Mouse (Mus musculus) granulocyte monocyte progenitor cell, adult 5-6 weeks (primary cell): ENCODE data around the gene Wwc2. TPM values are rescaled to one million over a fixed set of nuclear protein-coding genes. Genes with fewer than 3 reads are reported as not detected.
A peak's percentile ranks its signal among the peaks of the same experiment; 100 is the strongest.

Experiments
- ATAC-seq: replicated peaks from 2 replicates; pipeline ENCODE4 v1.8.0; 2016; ENCODE audit warnings: mild to moderate bottlenecking, moderate TSS enrichment, inconsistent platforms; ENCODE audit not compliant: poor library complexity, severe bottlenecking
- total RNA-seq, 2 experiments: library from RNA; stranded (forward) in 1 of 2; stranded (reverse) in 1 of 2; fragments of 200-712, 200-1000 nt in 1 of 2; fragments of >200 nt in 1 of 2; fragmentation: Nextera tagmentation in 1 of 2; gene quantifications; 2 replicates each; pipeline ENCODE4 v1.2.3; 2014 to 2017

Wwc2 gene
- total RNA-seq, 2 experiments from 2014 or later: 4.2 to 6.7 TPM

DNA sequence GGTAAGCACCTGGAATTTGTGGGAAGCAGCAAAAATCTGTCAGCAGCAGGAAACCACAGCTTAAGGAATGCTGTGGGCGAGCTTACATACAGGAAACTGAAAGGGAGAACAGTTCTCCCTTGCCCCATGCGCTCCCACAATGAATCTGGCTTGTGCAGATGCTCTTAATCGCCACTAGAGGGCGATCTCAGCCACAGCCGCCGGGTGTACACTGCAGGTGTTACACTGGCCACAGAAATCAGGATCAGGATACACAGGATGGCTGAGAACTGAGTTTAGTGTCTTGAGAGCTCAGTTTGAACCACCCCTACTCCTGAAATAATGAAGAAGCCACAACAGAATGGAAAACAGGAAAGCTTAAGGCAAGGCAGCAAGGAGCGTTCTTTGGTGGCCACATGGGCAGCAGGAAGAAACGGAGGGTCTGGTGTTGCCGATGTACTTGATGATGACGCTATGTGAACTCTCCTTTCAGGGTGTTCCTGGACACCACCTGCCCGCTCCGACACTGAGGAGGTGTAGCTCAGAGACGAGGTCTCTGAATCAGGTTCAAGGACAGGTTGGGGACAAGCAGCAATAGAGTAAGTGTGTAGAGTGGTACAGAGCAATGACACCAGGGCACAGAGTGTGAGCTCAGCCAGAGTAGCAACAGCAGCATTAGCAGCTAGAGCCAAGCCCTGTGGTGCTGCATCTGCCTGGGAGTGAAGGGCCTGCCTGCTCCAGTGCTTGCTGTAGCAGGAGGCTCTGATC, 118.2 kb downstream of the Wwc2 start:
- ATAC-seq: peak; percentile 89

DNA sequence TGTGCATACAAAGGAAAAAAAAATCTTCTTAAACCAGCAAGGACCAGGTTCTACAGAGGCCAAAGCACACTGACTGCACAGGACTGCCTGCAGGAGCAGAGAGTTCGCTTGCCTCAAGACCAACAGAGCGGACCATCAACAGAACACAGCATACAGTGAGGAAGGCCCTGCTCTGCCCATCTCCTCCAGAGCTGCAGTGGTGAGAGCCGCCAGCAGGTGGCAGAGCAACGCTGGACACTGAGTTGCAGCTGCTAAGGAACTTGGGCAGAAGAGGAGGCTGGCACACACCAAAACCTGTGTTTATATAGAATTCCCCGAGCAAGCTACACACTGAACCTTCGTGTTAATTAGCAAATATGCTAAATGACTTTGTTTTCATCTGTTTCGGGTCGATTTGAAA, 123.7 kb downstream of the Wwc2 start:
- peak; percentile 95 for ATAC-seq

DNA sequence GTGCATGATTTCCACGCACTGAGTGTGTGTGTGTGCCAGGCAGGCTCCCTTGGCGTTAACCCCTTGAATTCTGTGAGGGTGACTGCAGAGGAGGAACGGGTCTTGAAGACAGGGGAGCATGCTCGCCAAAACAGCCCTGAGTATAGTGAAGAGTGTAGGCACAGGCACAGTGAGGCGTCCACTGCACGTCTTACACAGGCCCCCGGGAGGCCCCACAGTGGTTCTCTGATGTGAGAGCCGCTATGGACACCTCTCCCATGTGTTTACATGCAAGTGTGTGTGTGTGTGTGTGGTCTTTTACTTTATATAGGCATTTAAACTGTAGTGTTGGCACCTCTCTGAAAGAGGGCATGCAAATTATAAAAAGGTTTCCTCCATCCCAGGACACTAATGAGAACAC, 124.2 kb downstream of the Wwc2 start:
- ATAC-seq: no peak

DNA sequence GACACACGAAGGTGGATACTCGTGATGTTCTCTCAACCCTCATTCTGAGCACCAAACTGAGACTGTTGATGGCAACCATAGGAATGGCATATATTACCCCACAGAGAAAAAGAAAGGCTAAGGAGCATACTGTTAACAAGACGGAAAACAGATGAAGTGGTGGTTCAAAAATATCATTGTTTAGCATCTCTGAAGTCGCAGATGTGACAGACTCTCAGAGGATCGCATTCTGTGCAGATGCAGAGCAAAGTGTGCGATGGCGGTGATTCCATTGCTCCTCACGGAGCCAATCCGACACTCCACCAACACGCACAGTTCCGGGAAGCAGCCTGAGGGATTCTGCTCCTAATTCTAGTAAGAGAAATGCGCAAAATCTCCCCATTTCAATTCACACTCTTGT, 131.5 kb downstream of the Wwc2 start:
- no peak for ATAC-seq

DNA sequence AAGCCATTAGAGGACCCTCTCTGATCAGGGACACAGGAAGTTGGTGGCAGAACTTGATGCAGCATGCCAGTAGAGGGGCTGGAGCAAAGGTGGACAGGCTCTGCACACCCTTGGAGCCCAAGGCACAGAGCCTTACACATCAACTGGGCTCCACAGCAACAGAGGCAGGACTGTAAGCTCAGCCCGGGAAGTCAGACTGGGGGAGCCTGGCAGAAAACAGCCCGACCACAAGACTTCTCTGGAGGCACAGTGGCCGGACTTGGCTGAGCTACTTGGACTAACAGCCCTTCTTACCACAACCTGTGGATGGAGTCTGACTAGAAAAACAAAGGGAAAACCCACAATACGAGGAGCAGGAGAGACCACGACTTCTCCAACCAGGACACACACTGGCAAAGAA, 137.4 kb downstream of the Wwc2 start:
- no peak for ATAC-seq

DNA sequence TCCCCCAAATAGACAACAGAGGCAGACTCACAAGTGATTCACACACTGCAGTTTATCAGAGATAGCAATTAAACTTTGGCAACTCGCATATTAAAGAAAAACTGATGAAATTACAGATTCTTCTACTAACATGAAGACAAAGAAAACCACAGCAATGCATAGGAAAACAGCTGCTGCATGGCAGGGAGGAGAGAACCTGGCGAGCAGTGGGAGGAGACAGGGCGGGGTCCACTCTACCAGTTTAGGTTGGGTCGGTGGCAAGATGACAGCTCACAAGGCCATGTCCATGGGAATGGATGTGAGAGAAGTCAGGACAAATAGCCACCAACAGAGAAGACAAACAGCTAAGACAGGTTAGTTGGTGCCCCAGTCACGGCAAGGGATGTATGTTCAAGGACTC, 138.0 kb downstream of the Wwc2 start:
- ATAC-seq: no peak

DNA sequence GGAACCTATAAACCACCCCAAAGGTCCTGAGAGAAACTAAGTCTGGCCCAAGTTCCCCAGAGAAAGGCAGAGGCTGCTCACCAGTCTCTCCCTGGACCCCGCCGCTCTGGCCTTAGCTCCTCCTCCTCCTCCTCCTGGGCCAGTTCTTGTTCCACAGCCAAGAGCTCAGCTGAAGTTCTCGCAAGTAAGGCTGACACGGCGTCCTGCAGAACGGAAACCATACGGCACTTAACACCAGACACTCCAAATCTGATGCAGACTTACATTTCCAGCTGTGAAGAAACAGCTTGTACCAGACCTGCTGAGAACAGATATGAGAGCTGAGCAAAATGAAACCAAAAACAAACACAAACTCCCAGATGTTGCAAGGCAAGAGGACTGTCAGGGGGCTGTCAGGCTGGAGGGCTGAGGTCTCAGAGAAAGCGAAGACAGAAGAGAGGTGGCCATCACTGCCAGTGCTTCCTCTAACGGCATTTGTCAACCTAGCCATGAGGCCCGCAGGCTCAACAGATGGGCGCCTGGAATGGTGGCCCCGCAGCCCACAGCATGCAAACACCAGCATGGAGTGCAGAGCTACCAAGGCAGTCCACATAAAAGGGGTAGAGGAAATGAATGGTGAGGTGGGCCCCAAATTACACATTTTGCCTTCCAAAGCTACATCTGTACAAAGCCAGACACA, 138.8 kb downstream of the Wwc2 start:
- ATAC-seq: peak; percentile 79

DNA sequence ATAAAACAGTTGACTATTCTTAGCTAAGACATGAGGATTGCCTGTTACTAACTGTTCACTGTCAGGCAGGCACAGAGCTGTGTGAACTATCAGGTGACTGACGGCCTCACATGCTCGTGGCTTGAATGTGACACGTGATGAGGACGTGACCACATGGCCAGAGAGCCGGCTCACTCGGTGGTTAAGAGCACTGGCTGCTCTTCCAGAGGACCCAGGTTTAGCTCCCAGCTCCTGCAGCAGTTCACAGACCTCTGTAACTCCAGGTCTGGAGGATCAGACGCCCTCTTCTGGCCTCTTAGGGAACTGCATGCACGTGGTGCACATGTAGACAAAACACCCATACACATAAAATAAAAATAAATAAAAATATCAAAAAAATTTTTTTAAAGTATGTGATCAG, 140.9 kb downstream of the Wwc2 start:
- no peak for ATAC-seq

DNA sequence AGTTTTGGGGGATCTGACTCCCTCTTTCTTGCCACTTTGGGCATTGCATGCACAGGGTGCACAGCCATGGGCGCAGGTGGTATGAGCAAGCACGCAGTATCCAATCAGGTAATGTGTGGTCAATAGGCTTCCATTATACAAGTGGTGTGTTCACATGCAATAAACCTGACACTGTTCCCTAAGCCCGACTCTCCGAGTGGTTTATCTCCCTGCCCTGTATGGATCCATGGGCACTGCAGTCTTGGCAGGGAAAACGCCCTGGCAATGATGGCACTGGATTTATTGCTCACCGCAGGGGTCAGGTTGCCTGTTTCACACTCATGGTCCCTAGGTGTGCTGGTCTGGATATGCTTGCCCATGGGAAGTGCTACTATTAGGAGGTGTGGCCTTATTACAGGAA, 142.8 kb downstream of the Wwc2 start:
- ATAC-seq: no peak

DNA sequence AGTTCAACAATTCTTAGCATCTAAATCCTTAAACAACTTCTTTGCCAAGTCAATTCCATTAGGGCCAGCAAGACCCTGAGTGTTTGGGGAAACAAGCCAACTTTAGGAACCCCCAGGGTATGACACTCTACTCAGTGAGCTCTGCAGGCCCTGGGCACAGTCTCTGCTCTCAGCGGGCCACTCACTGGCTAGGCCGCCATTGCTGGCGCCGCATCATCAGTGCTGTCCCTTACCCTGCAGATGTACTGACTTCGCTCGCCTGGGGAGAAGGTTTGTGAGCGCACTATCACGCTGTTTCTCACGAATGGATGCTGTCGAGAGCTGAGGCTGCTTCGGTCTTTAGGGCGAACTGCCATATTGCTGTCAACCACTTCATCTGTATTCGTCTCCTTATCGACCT, 143.6 kb downstream of the Wwc2 start:
- no peak for ATAC-seq

DNA sequence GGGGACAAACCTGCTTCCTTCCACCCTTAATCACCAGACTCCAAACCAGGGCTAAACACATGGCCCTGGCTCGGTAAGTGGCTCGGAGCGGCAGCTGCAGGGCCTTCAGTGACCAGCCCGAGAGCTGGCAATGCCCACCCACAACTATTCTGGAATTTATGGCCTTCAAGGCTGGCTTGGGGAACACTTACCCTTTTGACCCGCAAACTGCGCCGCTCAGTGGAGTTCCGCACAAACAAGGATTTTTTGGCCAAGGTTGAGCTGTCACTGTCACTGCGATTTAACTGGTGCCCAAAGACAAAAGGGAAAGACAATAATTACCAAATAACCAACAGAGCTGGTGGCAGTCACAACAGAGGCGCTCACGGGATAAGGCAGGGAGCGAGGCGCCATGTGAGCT, 144.8 kb downstream of the Wwc2 start:
- no peak for ATAC-seq

DNA sequence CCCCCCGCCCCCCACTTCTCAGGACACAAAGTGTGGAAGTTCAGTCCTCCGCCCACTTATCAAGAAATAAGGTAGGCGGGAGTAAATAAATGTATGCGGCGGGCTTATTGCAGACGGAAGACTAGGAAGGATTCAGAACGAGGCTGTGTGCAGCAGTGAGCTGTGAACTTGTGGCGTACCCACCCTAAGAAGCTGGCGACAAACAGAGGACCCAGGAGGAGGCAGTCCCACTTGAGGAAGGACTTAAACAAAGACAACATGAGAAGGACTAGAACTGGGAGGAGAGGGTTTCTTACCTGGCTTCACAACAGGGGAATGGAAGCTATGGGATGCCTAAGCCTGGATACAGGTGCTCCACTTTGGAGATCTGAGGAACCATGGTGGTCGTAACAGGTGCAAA, 147.1 kb downstream of the Wwc2 start:
- ATAC-seq: no peak

DNA sequence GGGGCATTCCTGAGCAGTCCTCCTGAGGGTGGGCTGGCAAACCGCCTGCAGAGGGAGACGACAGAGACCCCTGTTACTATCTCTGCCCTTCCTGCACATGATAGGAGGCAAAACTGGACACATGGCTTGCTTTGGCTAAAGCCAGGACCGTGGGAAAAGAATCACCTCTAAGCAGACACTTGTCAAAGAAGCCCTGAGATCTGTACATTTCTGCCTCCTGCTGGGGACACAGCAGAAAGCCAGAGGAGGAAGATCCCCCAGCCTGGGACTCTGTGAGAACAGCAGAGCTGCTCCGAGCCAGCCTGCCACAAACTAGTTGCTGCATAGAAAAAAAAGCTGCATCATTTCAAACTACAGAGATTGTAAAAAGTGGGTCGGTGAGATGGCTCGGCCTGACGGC, 147.7 kb downstream of the Wwc2 start:
- ATAC-seq: no peak

DNA sequence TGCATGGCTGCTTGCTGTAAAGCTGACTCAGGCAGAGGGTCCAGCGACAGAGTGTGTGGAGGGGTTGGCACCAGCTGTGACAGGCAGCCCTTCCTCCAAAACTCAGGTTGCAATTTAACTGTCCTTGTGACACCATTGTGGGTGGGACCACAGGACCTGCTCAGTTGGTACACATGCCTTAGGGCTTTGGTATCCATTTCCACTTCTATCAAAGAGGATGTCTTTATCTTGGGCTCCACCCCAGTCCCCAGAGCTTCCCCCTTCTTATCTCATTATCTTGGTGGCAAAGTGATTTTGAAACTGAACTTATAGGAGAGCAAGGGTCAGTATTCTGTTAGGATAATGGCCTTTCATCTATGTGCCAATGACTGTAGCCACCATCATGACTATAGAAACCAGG, 156.8 kb downstream of the Wwc2 start:
- peak; percentile 81 for ATAC-seq

DNA sequence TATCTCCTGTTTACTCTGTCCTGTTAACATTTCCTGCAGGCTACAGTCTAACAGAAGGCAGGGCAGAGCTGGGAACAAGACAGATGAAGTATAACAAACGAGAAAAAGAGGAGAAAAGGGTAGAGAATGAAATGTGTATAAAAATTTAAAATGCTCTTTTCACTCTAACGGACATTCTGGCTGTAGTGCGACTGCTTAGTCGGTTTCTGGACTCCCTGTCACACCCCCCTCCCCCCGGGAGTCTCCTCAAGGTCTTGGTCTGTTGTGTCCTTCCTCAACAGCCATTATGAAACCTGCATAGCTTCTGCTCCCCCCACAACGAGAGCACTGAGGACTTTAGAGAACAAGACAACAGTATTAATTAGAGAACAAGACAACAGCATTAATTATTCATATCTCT, 158.1 kb downstream of the Wwc2 start:
- no peak for ATAC-seq

DNA sequence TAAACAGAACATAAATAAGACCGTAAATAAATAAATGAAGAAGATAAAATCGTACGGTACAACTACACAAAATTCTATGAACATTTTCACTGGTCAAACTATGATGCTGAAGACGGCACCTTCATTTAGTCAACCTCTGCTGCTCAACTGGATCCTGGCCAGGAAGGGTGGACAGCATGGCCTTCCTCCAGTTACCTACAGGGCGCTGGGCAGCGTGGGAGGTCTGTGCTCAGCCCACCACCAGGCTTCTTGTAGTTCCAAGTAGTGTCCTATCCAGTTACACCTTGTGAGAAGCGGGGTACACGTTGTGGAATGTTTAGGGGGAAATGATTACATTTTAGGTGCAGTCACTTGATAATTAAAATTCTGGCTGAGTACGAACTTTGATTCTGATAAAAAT, 163.8 kb downstream of the Wwc2 start:
- ATAC-seq: no peak

DNA sequence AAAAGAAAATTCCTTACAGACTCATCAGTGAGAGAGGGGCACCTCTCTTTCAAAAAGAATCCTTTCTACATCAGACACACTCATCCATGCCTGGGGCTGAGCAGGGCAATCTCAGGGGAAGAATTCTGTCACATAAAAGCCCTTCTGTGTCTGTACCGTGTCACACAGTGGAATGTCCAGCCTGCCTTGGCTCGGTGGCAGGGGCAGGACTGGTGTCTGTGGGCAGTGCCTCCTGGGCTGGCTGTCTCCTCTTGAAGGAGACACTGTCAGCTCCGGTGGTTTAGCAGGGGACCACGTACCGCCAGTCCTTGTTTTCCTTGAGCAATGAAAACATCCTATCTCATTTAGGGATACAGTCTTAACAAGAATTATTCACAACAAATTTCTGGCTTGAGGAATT, 165.1 kb downstream of the Wwc2 start:
- ATAC-seq: no peak

DNA sequence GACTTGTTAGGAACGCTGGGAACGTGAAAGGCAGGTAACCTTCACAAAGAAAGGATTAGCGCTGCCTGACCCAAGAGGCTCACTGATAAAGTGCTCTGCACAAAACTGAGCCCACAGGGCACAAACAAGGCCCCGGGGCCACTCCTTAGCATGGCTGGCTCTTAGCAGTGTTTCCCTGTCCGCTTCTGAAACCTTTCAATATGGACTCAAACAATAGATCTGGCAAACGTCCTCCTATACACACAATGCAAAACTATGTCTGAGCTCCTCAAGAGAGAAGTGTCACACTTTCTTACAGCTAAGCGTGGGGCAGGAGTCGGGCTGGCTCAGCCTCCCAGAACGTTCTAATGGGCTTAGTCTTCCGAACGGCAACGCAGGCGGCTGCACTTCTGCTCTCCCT, 166.5 kb downstream of the Wwc2 start, which contains the start of gene Cldn22:
Cldn22 (plus strand) TSS at position 301 of the 400 bp plus-strand sequence.
- no peak for ATAC-seq

DNA sequence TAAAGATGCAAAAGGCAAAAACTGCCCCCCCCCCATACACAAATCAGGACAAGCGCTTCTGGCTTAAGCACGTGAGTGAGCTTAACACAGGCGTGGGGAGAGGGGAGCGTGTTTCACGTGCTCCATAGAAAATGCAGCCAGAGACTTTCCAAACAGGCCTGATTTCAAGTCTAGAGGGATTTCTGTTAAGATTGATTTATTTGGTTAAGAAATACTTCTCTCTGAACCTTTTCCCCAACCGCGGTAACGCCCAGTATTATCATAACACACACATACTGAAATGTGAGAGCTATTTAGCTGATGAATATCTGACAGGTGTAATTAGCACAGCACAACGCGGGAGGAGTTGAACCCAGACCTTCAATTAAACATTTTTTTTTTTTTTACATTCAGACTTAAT, 166.9 kb downstream of the Wwc2 start:
- ATAC-seq: no peak

DNA sequence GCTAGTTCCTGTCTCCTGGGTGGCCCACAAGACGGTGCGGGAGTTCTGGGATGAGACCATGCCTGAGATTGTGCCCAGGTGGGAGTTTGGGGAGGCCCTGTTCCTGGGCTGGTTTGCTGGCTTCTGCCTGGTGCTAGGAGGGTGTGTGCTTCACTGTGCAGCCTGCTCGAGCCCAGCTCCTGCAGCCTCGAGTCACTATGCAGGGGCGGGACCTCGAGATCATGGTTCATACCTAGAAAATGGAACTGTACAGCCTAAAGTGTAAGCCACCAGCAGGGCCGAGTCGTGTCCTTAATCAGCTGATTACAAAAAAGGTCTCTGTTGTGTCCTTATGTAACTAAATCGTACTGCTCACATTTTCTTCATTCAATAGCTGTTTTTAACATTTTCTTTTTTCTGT, 168.2 kb downstream of the Wwc2 start:
- ATAC-seq: 0 out of 2 replicates have a peak, but pooled peaks have one; percentile 7

DNA sequence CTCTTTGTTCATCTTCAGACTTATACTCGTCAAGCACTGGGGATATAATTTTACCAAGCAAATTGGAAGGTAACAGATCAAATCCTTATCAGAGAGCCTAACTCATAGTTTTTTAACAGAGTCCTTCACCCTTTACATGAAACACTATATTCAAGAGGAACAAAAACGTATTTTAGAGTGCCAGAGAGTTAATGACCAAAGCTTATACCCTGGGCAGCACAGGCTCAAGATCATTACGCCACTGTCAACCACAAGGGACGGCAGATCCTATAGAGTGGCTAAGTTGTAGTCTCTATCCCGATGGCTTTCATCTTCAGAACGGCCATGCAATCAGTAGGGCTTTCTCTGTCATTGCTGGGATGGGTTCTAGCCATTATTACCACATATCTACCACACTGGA, 168.9 kb downstream of the Wwc2 start, which contains the start of gene Cldn24:
Cldn24 (plus strand) TSS at position 301 of the 400 bp plus-strand sequence.
- no peak for ATAC-seq
